Mouse (Mus musculus): ENCODE results near the gene Gna13.

- TF ChIP-seq CTCF (IDR thresholded peaks at IDR 0.05; ENCODE audit: low read depth, low read length) (no peak), POLR2A (IDR thresholded peaks at IDR 0.05; ENCODE audit: insufficient read depth, low read length) (no peak)
These were observed 5.5 kb upstream of the Gna13 start for GRCm38 (mm10) chr11:109357171-109357570.
